Mouse (Mus musculus) ES-E14 (cell line): Measurements from ENCODE around the gene Eid2.

Source experiments
- HCFC1 ChIP-seq: IDR thresholded peaks from 2 replicates; pipeline ENCODE4 v1.6.1; 2012; ENCODE audit warnings: low read length, inconsistent platforms, borderline replicate concordance; ENCODE audit not compliant: insufficient read depth
- ZC3H11A ChIP-seq: IDR thresholded peaks from 2 replicates; pipeline ENCODE4 v1.6.1; 2012; ENCODE audit warnings: low read depth, mild to moderate bottlenecking, inconsistent platforms, low read length, borderline replicate concordance
- ZNF384 ChIP-seq: IDR thresholded peaks from 2 replicates; pipeline ENCODE4 v1.6.1; 2012; ENCODE audit warnings: low read depth, low read length, inconsistent platforms

DNA sequence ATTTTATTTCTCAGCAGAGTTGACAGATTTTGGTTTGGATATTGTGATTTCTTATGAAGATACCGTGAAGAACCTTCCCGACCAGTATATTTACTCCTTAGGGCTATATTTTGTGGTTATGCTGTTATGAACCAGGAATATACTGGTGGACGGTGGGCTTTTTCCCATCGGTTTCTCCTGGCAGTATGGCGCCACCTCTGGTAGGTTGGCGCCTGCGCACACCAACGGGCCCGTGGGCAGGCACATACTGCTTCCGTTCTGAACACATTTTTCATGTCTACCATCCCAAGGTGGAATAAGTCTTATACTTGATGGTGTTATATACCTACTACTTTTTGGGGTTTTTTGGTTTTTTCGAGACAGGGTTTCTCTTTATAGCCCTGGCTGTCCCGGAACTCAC is 1.7 kb downstream of the Eid2 start:
- TF ChIP-seq HCFC1: no peak
- no peak for TF ChIP-seq ZC3H11A
- no peak for TF ChIP-seq ZNF384
